Mouse (Mus musculus) adrenal gland, postnatal 10 days (tissue): ENCODE data around the gene Mllt11. TPM values are rescaled to one million over a fixed set of nuclear protein-coding genes. Genes with fewer than 3 reads are reported as not detected.

Experiments used
- DNase-seq: peaks from one replicate; pipeline ENCODE4 v3.0.0; 2021; ENCODE audit warnings: mixed read lengths
- total RNA-seq, 2 experiments: library from RNA; stranded (reverse); gene quantifications; 2 replicates each; pipeline ENCODE4 v1.2.3; 2021

Gene Mllt11
- total RNA-seq, 2 experiments from 2014 or later: 13.8 to 23.7 TPM

- DNase-seq: peak; percentile 47
Observed at GRCm38 (mm10) chr3:95173256-95173949, 58.6 kb downstream of the Mllt11 start.

- no peak for DNase-seq
Observed at GRCm38 (mm10) chr3:95172526-95173255, 59.3 kb downstream of the Mllt11 start.

GRCm38 (mm10) chr3:95171105-95171504, 60.9 kb downstream of the Mllt11 start:
- no peak for DNase-seq

- DNase-seq: no peak
Observed at GRCm38 (mm10) chr3:95169996-95170395, 62.0 kb downstream of the Mllt11 start.

Other genes starting within 250 kb of the Mllt11 start
- gene Zfp687, start 216.7 kb downstream of the Mllt11 start, total RNA-seq: 10 to 100 TPM; 35.3 to 39.8 TPM
- gene Psmd4, start 189.6 kb downstream of the Mllt11 start, total RNA-seq: 100 to 1,000 TPM; 206 to 221 TPM
- 10 to 100 TPM; 35.0 to 40.3 TPM for gene Pip5k1a, start 125.2 kb downstream of the Mllt11 start, total RNA-seq
- 10 to 100 TPM; 56.2 to 69.5 TPM for gene Vps72, start 121.1 kb downstream of the Mllt11 start, total RNA-seq
- 10 to 100 TPM in 1 of 2 experiments, 1 to 10 TPM in 1; 8.1 to 25.3 TPM for gene Tmod4, start 107.7 kb downstream of the Mllt11 start, total RNA-seq
- 10 to 100 TPM; 30.6 to 38.6 TPM for gene Scnm1, start 98.2 kb downstream of the Mllt11 start, total RNA-seq
- gene Lysmd1, start 98.1 kb downstream of the Mllt11 start, total RNA-seq: 1 to 10 TPM; 9.2 to 9.8 TPM
- 1 to 10 TPM; 3.7 to 4.4 TPM for gene Tnfaip8l2, start 89.8 kb downstream of the Mllt11 start, total RNA-seq
- gene Sema6c, start 71.7 kb downstream of the Mllt11 start, total RNA-seq: 10 to 100 TPM in 1 of 2 experiments, 1 to 10 TPM in 1; 8.3 to 17.1 TPM
- gene Gabpb2, start 14.3 kb downstream of the Mllt11 start, total RNA-seq: 10 to 100 TPM; 20.6 to 25.2 TPM
- 10 to 100 TPM; 62.4 to 69.7 TPM for gene Cdc42se1, start 3.4 kb downstream of the Mllt11 start, total RNA-seq
- gene Gm128, start 9.4 kb upstream of the Mllt11 start, total RNA-seq: under 1 TPM in 1 of 2 experiments, not detected in 1; 0.18 TPM
- under 1 TPM in 1 of 2 experiments, not detected in 1; 0.42 TPM for gene Bnipl, start 19.0 kb upstream of the Mllt11 start, total RNA-seq
- gene Mindy1, start 49.2 kb upstream of the Mllt11 start, total RNA-seq: 10 to 100 TPM; 71.2 to 78.1 TPM
- gene Prune1, start 49.9 kb upstream of the Mllt11 start, total RNA-seq: 10 to 100 TPM; 22.2 to 27.9 TPM
- 1 to 10 TPM; 1.1 to 1.3 TPM for gene Anxa9, start 75.0 kb upstream of the Mllt11 start, total RNA-seq
- gene Cers2, start 82.6 kb upstream of the Mllt11 start, total RNA-seq: 100 to 1,000 TPM; 138 to 147 TPM
- 10 to 100 TPM; 23.8 to 30.8 TPM for gene Setdb1, start 125.0 kb upstream of the Mllt11 start, total RNA-seq
- not detected for gene 4930558C23Rik, start 170.7 kb upstream of the Mllt11 start, total RNA-seq
- gene Arnt, start 202.2 kb upstream of the Mllt11 start, total RNA-seq: 10 to 100 TPM; 53.4 to 64.5 TPM